Mouse (Mus musculus): ENCODE results near the gene Gm17617.

DNA sequence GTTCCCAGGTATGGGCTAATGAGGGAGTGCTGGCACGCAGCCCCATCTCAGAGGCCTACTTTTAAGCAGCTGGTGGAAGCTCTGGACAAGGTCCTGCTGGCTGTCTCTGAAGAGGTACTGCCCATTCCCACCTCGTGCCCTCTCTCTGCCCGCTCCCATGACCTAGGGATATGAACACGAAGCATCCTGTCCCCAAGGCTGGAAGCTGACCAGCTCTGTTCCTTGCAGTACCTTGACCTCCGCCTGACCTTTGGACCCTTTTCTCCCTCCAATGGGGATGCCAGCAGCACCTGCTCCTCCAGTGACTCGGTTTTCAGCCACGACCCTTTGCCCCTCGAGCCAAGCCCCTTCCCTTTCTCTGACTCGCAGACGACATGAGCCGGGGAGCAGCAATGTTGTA lies 34.5 kb upstream of the Gm17617 start:
- TF ChIP-seq POLR2A (IDR thresholded peaks at IDR 0.05; ENCODE audit: low read depth, low read length): no peak
- no peak for TF ChIP-seq CTCF (conservative IDR thresholded peaks at IDR 0.05 in 1 of 2, IDR thresholded peaks at IDR 0.05 in 1 of 2; ENCODE audit: low read depth in 2 of 2, low read length in 2 of 2)

All from CH12.LX (cell line).